Mouse (Mus musculus) midbrain, embryonic 15.5 days (tissue): Measurements from ENCODE around the gene Helz. TPM values are rescaled to one million over a fixed set of nuclear protein-coding genes. Genes with fewer than 3 reads are reported as not detected.
"Not testable (repeated sequence)": the region's sequence is repeated elsewhere in the genome, so short reads cannot be mapped to it uniquely, and the experiment has no call there.

Experiments used
- ATAC-seq: fragments of 200-750 bp; cut with Nextera tagmentation; replicated peaks from 2 replicates; pipeline ENCODE4 v1.8.0; 2017; ENCODE audit warnings: moderate TSS enrichment
- H3K27ac ChIP-seq: fragments of 300-500 bp; sonication (generic); 2 replicates; pipeline ENCODE4 v1.5.1; 2015; ENCODE audit warnings: mild to moderate bottlenecking, inconsistent platforms
- H3K27me3 ChIP-seq: fragments of 300-500 bp; sonication (generic); replicated peaks from 2 replicates; pipeline ENCODE4 v1.6.1; 2015; ENCODE audit warnings: inconsistent platforms
- H3K36me3 ChIP-seq: fragments of 300-500 bp; sonication (generic); replicated peaks from 2 replicates; pipeline ENCODE4 v1.6.1; 2015; ENCODE audit warnings: inconsistent platforms
- H3K4me1 ChIP-seq: fragments of 300-500 bp; sonication (generic); 2 replicates; pipeline ENCODE4 v1.6.1; 2015; ENCODE audit warnings: inconsistent platforms
- H3K4me2 ChIP-seq: fragments of 300-500 bp; sonication (generic); 2 replicates; pipeline ENCODE4 v1.6.1; 2015; ENCODE audit warnings: inconsistent platforms, mild to moderate bottlenecking, moderate library complexity
- H3K4me3 ChIP-seq: fragments of 300-500 bp; sonication (generic); 2 replicates; pipeline ENCODE4 v1.5.1; 2015; ENCODE audit warnings: mild to moderate bottlenecking, inconsistent platforms
- H3K9ac ChIP-seq: fragments of 300-500 bp; sonication (generic); 2 replicates; pipeline ENCODE4 v1.6.1; 2015; ENCODE audit warnings: mild to moderate bottlenecking, inconsistent platforms
- H3K9me3 ChIP-seq: fragments of 300-500 bp; sonication (generic); 2 replicates; pipeline ENCODE4 v1.6.1; 2016; ENCODE audit warnings: inconsistent platforms
- WGBS: fragments of 180-500 bp; shearing (Covaris S2); methylation state at CpG from one replicate; pipeline ENCODE4 v1.1.7; 2015; ENCODE audit warnings: mixed read lengths; 5-methylcytosine and 5-hydroxymethylcytosine counted together
- polyA plus RNA-seq: library from polyadenylated mRNA; unstranded; fragments of >200 nt; fragmentation: Nextera tagmentation; extraction: Ambion mirVana; gene quantifications from 2 replicates; pipeline ENCODE4 v1.2.1, GENCODE M21; 2015

Gene Helz
- polyA plus RNA-seq, 1 experiment from 2014 or later = 17.3 TPM

DNA sequence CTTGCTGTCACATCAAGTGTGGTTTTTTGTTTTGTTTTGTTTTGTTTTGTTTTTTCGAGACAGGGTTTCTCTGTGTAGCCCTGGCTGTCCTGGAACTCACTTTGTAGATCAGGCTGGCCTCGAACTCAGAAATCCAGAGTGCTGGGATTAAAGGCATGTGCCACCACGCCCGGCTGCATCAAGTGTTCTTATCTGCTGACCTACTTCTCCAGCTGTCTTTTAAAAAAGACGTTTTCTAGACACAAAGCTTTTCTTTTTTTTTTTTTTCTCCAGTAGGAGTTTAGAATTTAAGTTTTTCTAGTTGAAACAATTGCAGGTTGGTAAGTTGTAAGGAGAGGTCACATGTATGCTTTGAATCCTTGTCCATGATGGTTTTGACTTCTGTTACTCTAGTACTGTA, 38.4 kb downstream of the Helz start:
- H3K27ac ChIP-seq, ATAC-seq, H3K9ac ChIP-seq, H3K9me3 ChIP-seq, H3K27me3 ChIP-seq, H3K4me3 ChIP-seq, H3K36me3 ChIP-seq, H3K4me2 ChIP-seq, H3K4me1 ChIP-seq: not testable (repeated sequence)
- WGBS = 82% methylated on average over 5 of the region's 5 CpGs

DNA sequence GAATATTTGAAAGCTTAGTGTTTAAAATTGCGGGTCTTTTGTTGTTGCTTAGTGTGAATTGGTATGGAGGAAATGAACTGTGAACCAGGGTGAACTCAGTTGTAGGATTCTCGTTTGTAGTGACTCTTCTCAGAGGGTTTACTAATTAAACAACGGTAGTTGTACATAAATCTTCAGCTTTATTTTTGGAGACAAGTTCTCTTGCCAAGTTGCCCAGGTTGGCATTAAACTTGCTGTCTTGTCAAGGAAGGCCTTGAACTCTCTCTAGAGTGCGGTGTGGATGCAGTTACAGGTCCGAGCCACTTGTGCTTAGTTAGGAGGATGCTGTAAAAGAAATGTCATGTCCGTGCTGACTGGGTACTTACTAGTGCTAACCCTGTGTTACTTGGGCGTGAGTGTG, 39.4 kb downstream of the Helz start:
- no peaks in the 10 kb centered on the region for H3K9me3 ChIP-seq
- 0 out of 2 replicates have a peak, but pooled peaks cover 3% of the 10 kb centered on the region for H3K36me3 ChIP-seq
- WGBS = 89% methylated on average over 7 of the region's 7 CpGs
- no peaks in the 10 kb centered on the region for H3K27me3 ChIP-seq
- H3K4me3 ChIP-seq = no peak overlapping the region
- no peak overlapping the region for H3K4me2 ChIP-seq
- H3K27ac ChIP-seq = no peak overlapping the region
- H3K9ac ChIP-seq = no peak overlapping the region
- H3K4me1 ChIP-seq = no peaks in the 10 kb centered on the region
- ATAC-seq = no peak

DNA sequence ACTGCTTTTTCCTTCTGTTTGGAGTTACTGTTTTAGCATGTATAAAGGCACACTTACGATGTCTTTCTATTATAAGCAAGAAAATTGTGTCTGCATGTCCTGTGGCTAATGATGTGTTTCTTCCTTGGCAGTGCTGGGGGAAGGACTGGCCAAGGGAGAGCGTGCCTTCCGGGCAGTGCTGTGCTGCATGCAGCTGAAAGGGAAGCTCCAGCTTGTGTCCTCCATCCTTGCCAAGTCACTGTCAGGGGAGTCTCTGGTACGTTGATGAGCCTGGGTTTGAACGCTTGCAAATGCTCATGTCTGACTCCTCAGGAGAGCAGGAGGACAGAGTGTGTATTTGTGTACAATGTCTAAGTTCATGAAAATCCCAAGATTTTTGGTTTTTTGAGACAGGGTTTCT, 44.8 kb downstream of the Helz start:
- WGBS = 89% methylated on average over 5 of the region's 5 CpGs
- H3K27me3 ChIP-seq = no peaks in the 10 kb centered on the region
- H3K36me3 ChIP-seq = peaks cover 6% of the 10 kb centered on the region; the same call in 1 of the 2 replicates
- no peak overlapping the region for H3K4me3 ChIP-seq
- no peak overlapping the region for H3K27ac ChIP-seq
- no peak for ATAC-seq
- H3K9me3 ChIP-seq = no peaks in the 10 kb centered on the region
- no peak overlapping the region for H3K4me2 ChIP-seq
- no peak overlapping the region for H3K9ac ChIP-seq
- no peaks in the 10 kb centered on the region for H3K4me1 ChIP-seq

DNA sequence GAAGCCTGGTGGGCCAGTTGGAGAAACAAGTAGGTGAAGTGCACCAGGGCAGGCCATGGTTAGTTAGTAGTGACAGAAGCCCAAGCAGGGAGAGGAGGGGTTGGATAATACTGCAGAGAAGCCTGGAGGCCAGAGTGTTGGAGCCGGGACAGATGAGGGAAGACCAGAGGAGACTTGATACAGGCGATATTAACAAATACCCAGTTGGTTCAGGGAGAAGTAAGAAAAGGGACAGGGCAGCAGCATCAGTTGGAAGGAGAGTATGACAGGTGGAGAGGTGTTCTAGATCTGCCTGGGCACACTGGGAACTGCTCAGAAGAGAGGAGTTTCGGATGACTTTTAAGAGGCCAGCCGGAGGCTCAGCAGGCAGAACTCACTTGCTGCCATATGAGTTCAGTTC, 49.7 kb downstream of the Helz start:
- Histone ChIP-seq H3K36me3 (peaks cover 14% of the 10 kb centered on the region), H3K9ac (no peak overlapping the region), H3K9me3 (no peaks in the 10 kb centered on the region), H3K4me3 (no peak overlapping the region), H3K4me1 (no peaks in the 10 kb centered on the region), H3K27ac (no peak overlapping the region), H3K27me3 (no peaks in the 10 kb centered on the region), H3K4me2 (no peak overlapping the region)
- 94% methylated on average over 4 of the region's 4 CpGs for WGBS
- ATAC-seq = no peak

DNA sequence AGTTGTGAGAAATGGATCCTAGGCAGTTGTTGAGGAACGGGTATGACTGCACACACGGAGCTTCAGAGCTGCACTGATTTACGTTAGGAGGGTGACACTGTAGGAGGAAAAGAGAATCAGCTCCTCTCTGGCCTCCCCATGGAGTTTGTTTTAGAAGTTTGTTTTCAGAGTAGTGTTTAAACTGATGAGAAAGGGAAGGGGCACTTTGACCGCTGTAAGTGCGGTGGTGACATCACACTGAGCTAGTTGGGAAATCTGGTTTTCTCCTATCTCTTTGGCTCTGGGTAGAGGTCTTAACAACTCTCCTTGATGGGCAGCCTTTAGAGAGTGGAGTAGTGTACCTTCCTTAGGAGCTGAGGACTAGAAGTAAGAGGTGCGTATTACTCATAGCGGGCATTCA, 58.0 kb downstream of the Helz start:
- H3K36me3 ChIP-seq = peaks cover 10% of the 10 kb centered on the region
- no peaks in the 10 kb centered on the region for H3K4me1 ChIP-seq
- 92% methylated on average over 7 of the region's 7 CpGs for WGBS
- H3K9ac ChIP-seq = no peak overlapping the region
- H3K27ac ChIP-seq = no peak overlapping the region
- no peaks in the 10 kb centered on the region for H3K27me3 ChIP-seq
- no peaks in the 10 kb centered on the region for H3K9me3 ChIP-seq
- no peak overlapping the region for H3K4me3 ChIP-seq
- no peak for ATAC-seq
- no peak overlapping the region for H3K4me2 ChIP-seq

DNA sequence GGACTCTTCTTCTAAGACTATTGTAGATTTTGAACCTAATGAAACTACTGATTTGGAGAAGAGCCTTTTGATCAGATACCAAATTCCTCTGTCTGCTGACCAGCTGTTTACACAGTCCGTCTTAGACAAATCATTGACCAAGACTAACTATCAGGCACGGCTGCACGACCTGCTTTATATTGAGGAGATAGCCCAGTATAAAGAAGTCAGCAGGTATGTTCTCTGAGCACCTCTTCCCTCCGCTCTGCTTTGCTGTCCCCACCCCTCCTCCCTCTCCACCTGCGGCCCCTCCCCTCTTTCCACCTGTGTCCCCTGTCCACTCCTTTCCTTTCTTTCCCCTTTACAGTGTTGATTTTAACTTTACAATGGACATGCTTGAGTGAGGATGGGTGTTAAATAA, 66.2 kb downstream of the Helz start:
- Histone ChIP-seq H3K4me1 (no peaks in the 10 kb centered on the region), H3K4me3 (no peak overlapping the region), H3K27me3 (no peaks in the 10 kb centered on the region), H3K27ac (no peak overlapping the region), H3K4me2 (no peak overlapping the region), H3K9ac (no peak overlapping the region), H3K36me3 (peaks cover 6% of the 10 kb centered on the region), H3K9me3 (no peaks in the 10 kb centered on the region)
- WGBS = 94% methylated on average over 5 of the region's 5 CpGs
- no peak for ATAC-seq

DNA sequence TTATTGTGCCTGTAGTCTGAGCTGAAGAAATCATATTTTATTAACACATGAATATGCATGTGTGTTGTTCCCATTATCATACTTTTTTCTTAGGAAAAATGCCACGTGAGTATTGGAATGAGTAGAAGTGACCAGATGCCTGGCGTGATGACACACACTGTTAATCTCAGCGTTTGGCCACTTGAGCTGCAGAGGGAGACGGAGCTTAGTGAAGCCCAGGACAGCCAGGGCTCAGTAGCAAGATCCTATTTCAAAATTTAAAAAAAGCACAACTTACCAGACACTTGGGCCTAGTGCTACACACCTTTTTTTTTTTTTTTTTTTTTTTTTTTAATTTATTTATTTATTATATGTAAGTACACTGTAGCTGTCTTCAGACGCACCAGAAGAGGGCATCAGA, 68.0 kb downstream of the Helz start:
- no peak for ATAC-seq
- Histone ChIP-seq H3K36me3 (peaks cover 17% of the 10 kb centered on the region), H3K4me2 (no peak overlapping the region), H3K27me3 (no peaks in the 10 kb centered on the region), H3K27ac (no peak overlapping the region), H3K9ac (no peak overlapping the region), H3K9me3 (no peaks in the 10 kb centered on the region), H3K4me1 (no peaks in the 10 kb centered on the region), H3K4me3 (no peak overlapping the region)
- WGBS = 88% methylated on average over 4 of the region's 5 CpGs

DNA sequence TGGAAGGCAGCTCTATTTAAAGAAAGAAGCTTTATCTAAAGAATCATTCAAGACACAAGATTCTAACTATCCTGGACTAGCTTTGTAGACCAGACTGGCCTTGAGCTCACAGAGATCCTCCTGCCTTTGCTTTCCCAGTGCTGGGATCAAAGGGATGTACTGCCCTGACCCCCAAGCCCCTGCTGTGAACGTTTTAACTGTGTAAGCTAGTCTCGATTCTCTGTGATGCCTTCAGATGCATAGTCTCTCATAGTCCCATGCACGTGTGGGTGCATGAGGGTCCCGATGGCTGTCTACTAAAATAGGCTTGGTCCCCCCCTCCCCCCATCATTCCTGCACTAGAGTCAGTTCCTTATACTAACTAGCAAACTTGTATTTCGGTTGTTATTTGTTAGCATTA, 70.2 kb downstream of the Helz start:
- Histone ChIP-seq H3K9me3 (no peaks in the 10 kb centered on the region), H3K36me3 (peaks cover 18% of the 10 kb centered on the region), H3K4me1 (no peaks in the 10 kb centered on the region), H3K4me3 (no peak overlapping the region), H3K27me3 (no peaks in the 10 kb centered on the region), H3K4me2 (no peak overlapping the region), H3K27ac (no peak overlapping the region), H3K9ac (no peak overlapping the region)
- 35% methylated on average over 5 of the region's 5 CpGs for WGBS
- no peak for ATAC-seq

DNA sequence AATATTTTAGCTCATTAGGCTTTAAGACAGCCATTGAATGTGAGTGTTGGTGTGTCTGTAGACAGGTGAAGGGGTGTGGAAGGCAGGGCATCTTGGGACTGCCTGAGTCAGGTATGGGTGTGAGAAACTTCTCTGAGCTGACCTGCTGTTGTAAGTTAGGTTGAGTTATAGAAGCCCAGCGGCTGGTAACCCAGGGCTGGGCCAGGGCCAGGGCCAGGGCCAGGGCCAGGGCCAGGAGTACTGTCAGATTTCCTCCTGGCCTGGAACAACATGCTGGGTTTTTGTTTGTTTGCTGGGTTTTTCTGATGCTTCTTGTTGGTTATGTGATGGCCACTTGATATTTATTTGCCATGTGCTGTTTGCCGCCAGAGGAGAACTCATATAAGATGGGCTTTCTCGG, 76.9 kb downstream of the Helz start:
- no peak overlapping the region for H3K9ac ChIP-seq
- 93% methylated on average over 3 of the region's 3 CpGs for whole genome bisulfite sequencing
- no peaks in the 10 kb centered on the region for H3K9me3 ChIP-seq
- ATAC-seq = no peak
- 0 out of 2 replicates have a peak, but pooled peaks cover 1% of the 10 kb centered on the region for H3K4me1 ChIP-seq
- no peak overlapping the region for H3K4me2 ChIP-seq
- no peaks in the 10 kb centered on the region for H3K27me3 ChIP-seq
- H3K27ac ChIP-seq = no peak overlapping the region
- H3K36me3 ChIP-seq = peaks cover 12% of the 10 kb centered on the region; the same call in 1 of the 2 replicates
- no peak overlapping the region for H3K4me3 ChIP-seq

DNA sequence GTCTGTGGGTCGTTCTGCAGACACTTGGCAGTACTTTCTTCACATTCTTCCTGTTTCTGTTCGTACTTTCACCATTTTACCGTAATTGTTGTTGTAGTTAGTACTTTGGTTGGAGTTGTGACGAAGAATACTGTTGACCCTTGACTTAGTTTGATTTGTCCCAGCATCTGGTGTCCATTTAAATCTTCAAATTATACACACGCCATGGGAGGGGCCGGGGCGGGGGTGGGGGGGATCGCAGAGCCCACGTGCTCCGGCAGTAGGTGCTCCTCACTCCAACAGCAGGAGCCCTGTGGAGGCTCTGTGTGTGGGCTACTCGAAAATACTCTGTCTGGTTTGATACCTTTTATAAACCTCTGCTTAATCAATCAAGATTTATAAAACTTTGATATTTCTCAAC, 78.0 kb downstream of the Helz start:
- no peaks in the 10 kb centered on the region for H3K27me3 ChIP-seq
- WGBS = 88% methylated on average over 11 of the region's 11 CpGs

DNA sequence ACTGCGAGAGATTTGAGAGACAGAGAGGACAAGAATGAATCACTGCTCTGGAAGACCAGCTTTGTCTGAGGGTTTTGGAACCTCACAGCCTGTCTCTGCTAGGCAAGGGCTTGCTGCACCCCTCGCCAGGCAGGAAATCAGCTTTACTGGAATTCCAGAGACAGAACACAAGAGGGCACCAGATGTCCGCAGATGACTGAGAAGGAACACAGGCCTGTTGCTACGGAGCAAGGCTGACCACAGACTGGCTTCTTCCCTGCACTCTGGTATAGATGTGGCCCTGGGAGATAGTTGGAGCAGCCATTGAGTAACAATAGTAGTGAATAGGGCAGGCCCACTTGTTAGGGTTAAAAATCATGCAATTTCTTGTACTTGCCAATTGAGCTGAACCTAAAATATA, 81.8 kb downstream of the Helz start:
- H3K27ac ChIP-seq = no peak overlapping the region
- no peak overlapping the region for H3K9ac ChIP-seq
- no peaks in the 10 kb centered on the region for H3K27me3 ChIP-seq
- 0 out of 2 replicates have a peak, but pooled peaks cover 2% of the 10 kb centered on the region for H3K36me3 ChIP-seq
- WGBS = 24% methylated on average over 4 of the region's 4 CpGs
- no peaks in the 10 kb centered on the region for H3K9me3 ChIP-seq
- H3K4me2 ChIP-seq = no peak overlapping the region
- no peak overlapping the region for H3K4me3 ChIP-seq
- ATAC-seq = peak; percentile 80
- 0 out of 2 replicates have a peak, but pooled peaks cover 2% of the 10 kb centered on the region for H3K4me1 ChIP-seq

More for the DNA sequence above, 78.0 kb downstream of the Helz start:
- H3K9me3 ChIP-seq = no peaks in the 10 kb centered on the region
- no peak overlapping the region for H3K27ac ChIP-seq
- ATAC-seq = no peak
- H3K4me1 ChIP-seq = 0 out of 2 replicates have a peak, but pooled peaks cover 2% of the 10 kb centered on the region
- H3K36me3 ChIP-seq = peaks cover under 1% of the 10 kb centered on the region; the same call in 1 of the 2 replicates
- H3K4me3 ChIP-seq = no peak overlapping the region
- H3K4me2 ChIP-seq = no peak overlapping the region
- H3K9ac ChIP-seq = no peak overlapping the region

DNA sequence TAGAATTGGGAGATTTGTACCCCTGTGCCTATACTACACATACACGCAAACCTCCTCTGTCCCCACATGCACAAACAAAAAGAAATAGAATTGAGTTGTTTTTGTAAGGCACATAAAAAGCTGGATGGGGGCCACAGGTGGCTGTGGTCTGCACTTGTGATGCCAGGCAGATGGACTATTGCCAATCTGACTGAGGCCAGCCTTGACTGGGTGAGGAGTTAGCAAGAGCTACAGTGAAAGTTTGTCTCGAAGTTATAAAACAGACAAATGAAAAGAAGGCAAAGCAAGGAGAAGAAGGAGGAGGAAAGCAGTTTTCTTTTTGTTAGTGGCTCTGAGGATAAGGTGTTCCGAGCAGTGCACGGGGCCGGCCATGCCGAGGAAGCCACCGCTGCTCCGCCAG, 82.2 kb downstream of the Helz start:
- no peak overlapping the region for H3K4me3 ChIP-seq
- H3K27me3 ChIP-seq = no peaks in the 10 kb centered on the region
- H3K27ac ChIP-seq = no peak overlapping the region
- no peak overlapping the region for H3K9ac ChIP-seq
- WGBS = 88% methylated on average over 8 of the region's 8 CpGs
- H3K4me2 ChIP-seq = no peak overlapping the region
- 0 out of 2 replicates have a peak, but pooled peaks cover 2% of the 10 kb centered on the region for H3K4me1 ChIP-seq
- no peak for ATAC-seq
- H3K9me3 ChIP-seq = no peaks in the 10 kb centered on the region
- 0 out of 2 replicates have a peak, but pooled peaks cover 7% of the 10 kb centered on the region for H3K36me3 ChIP-seq

DNA sequence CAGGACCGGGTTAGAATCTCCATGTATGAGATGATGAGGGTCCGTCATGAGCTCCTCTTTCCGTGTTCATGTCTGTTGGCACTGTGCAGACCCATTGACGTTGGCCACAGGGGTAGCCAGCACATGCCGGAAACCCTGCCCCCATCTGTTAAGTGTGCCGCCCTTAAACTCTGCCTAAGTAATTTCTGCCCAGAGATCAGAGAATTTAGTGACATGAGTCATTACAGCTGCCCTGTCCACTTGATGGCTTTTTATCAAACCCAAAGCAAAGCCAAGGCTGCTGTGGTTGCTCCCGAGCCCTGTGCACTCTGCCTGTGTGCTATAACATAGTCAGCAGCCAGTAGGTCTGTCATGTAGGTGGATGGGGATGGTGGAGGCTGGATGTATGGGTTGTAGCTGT, 83.4 kb downstream of the Helz start:
- H3K4me1 ChIP-seq = 0 out of 2 replicates have a peak, but pooled peaks cover 2% of the 10 kb centered on the region
- no peak overlapping the region for H3K4me3 ChIP-seq
- H3K9me3 ChIP-seq = no peaks in the 10 kb centered on the region
- no peak overlapping the region for H3K4me2 ChIP-seq
- ATAC-seq = no peak
- peaks cover 13% of the 10 kb centered on the region; the same call in 1 of the 2 replicates for H3K36me3 ChIP-seq
- no peak overlapping the region for H3K9ac ChIP-seq
- no peak overlapping the region for H3K27ac ChIP-seq
- WGBS = 94% methylated on average over 7 of the region's 7 CpGs
- no peaks in the 10 kb centered on the region for H3K27me3 ChIP-seq
